Mouse (Mus musculus): ENCODE results near the gene Evi5l. TPM values are rescaled to one million over a fixed set of nuclear protein-coding genes. Genes with fewer than 3 reads are reported as not detected.

Evi5l gene
- polyA plus RNA-seq, 1 experiment from 2014 or later, result 117 TPM

DNA sequence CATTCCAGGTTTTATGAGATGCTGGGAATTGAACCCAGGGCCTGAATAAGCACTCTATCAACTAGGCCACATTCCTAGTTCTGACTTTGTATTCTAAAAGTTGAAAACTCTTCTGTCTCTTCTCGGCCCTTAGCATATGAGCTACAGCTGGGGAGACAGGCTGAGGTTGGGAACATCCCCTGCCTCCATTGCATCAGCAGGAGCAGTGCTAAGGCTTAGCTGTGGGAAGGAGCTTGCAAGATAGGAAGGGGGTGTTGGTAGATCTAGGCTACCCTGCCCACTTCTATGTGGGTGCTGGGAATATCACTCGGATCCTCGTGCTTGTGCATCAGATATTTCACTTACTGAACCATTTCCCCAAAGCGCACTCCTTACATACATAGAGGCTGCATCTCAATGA, 61.6 kb downstream of the Evi5l start:
- Histone ChIP-seq H3K27ac (ENCODE audit: low read length) (no peak overlapping the region), H3K9me3 (ENCODE audit: control insufficient read depth, low read length) (no peaks in the 10 kb centered on the region), H3K4me3 (replicated peaks; ENCODE audit: low read length) (no peak overlapping the region), H3K9ac (replicated peaks; ENCODE audit: low read depth, low read length) (no peak overlapping the region), H3K4me2 (ENCODE audit: low read length) (no peak overlapping the region), H3K27me3 (replicated peaks; ENCODE audit: control insufficient read depth, insufficient read depth, low read length) (0 out of 2 replicates have a peak, but pooled peaks cover 2% of the 10 kb centered on the region), H3K4me1 (replicated peaks; ENCODE audit: control insufficient read depth, insufficient read depth, low read length) (peaks cover 3% of the 10 kb centered on the region; the same call in 1 of the 2 replicates), H3K36me3 (ENCODE audit: control insufficient read depth, insufficient read depth) (no peaks in the 10 kb centered on the region)
- 93% methylated on average over 4 of the region's 4 CpGs for WGBS
- no peak for ATAC-seq

DNA sequence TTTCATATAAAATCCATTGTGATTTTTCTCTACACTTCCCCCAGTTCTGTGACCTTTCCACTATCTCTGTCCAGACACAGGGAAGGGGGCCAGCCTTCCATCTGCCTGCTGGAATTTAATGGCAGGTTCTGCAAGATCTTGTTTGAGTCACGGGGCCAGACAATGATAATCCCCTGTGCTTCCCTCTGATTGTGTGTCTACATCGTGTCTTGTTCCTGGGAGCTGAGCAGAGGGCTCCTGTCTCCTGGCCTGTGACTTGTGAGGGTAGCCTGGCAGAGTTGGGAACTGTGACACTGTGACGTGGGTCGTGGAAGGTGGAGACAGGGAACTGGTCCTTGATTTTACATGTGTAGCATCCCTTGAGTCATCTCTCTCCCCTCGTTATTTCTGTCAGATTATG, 63.4 kb downstream of the Evi5l start:
- 71% methylated on average over 5 of the region's 5 CpGs for WGBS
- Histone ChIP-seq H3K4me3 (replicated peaks; ENCODE audit: low read length) (no peak overlapping the region), H3K4me2 (ENCODE audit: low read length) (no peak overlapping the region)

DNA sequence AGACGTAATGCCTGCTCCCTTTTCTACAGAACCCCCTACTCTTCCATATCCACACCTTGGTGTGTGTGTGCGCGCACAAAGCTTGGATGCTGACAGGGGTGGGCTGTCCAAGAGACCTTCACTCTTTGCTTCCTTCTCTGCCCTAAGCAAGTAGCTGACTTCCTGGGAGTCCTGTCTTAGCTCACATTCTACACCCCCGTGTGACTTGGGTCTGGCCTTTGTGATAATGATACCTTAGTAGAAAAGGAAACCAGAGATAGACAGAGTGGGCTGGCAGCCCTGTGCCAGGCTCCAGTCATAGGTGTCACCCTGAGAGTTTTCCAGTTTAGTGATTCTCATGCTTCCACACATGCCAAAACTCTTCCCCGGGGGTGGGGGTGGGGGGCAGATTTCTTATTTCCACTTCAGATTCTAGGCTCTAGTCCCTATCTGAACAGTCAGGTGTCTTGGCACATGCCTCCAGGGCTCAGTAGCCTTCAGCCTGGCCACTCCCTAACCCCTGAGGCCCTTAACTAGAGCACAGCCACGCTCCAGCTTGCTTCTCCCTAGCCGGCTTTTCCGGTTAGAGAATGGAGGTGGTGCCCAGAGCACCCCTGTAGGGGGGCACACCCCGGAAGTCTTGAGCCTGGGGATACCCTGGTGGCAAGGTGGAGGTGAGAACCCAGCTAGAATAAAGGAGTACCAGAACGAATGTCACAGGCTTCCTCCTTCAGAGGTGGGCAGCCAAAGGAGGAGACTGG, 64.4 kb downstream of the Evi5l start:
- Histone ChIP-seq H3K36me3 (ENCODE audit: control insufficient read depth, insufficient read depth) (no peaks in the 10 kb centered on the region), H3K9ac (replicated peaks; ENCODE audit: low read depth, low read length) (no peak overlapping the region), H3K27ac (ENCODE audit: low read length) (no peak overlapping the region), H3K9me3 (ENCODE audit: control insufficient read depth, low read length) (no peaks in the 10 kb centered on the region), H3K27me3 (replicated peaks; ENCODE audit: control insufficient read depth, insufficient read depth, low read length) (no peaks in the 10 kb centered on the region), H3K4me3 (replicated peaks; ENCODE audit: low read length) (no peak overlapping the region), H3K4me2 (ENCODE audit: low read length) (no peak overlapping the region), H3K4me1 (replicated peaks; ENCODE audit: control insufficient read depth, insufficient read depth, low read length) (peaks cover 3% of the 10 kb centered on the region; the same call in 1 of the 2 replicates)
- ATAC-seq, result no peak
- 70% methylated on average over 10 of the region's 10 CpGs for WGBS

More for the DNA sequence above, 63.4 kb downstream of the Evi5l start:
- peaks cover 3% of the 10 kb centered on the region; the same call in 1 of the 2 replicates for H3K4me1 ChIP-seq (replicated peaks; ENCODE audit: control insufficient read depth, insufficient read depth, low read length)
- H3K27me3 ChIP-seq (replicated peaks; ENCODE audit: control insufficient read depth, insufficient read depth, low read length), result 0 out of 2 replicates have a peak, but pooled peaks cover 2% of the 10 kb centered on the region
- no peak overlapping the region for H3K9ac ChIP-seq (replicated peaks; ENCODE audit: low read depth, low read length)
- no peaks in the 10 kb centered on the region for H3K36me3 ChIP-seq (ENCODE audit: control insufficient read depth, insufficient read depth)
- H3K27ac ChIP-seq (ENCODE audit: low read length), result no peak overlapping the region
- no peaks in the 10 kb centered on the region for H3K9me3 ChIP-seq (ENCODE audit: control insufficient read depth, low read length)
- no peak for ATAC-seq

DNA sequence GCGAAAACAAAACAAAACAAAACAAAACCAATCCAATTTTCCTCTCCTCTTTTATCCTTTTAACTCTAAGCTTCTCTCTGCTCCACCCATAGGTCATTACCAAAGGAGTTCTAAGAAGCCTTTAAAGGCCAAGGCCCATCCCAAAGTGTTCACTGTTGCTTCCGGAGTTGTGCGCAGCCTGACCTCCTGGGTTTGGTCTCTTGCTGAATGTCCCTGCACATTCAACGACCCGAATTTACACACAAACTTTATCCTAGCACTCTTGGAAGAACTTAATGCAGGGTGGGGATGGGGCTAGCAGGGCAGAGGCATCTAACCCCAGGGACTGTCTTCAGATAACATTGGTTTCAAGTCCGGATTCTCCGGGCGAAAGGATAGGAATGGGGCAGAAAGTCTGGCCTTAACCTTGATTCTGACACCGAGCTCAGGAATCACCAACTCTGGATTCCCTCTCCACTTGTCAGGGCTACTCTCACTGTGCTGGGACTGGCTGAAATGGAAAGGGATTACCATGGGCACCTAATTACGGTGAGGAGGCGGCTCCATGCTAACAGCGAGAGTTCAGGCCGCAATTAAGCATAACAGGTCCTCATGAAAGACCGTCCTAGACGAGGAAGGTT, 71.6 kb downstream of the Evi5l start:
- Histone ChIP-seq H3K9me3 (ENCODE audit: control insufficient read depth, low read length) (no peaks in the 10 kb centered on the region), H3K36me3 (ENCODE audit: control insufficient read depth, insufficient read depth) (no peaks in the 10 kb centered on the region), H3K27ac (ENCODE audit: low read length) (peak overlapping the region; percentile 88), H3K4me2 (ENCODE audit: low read length) (peak overlapping the region; percentile 69), H3K27me3 (replicated peaks; ENCODE audit: control insufficient read depth, insufficient read depth, low read length) (no peaks in the 10 kb centered on the region), H3K4me1 (replicated peaks; ENCODE audit: control insufficient read depth, insufficient read depth, low read length) (peaks cover 26% of the 10 kb centered on the region), H3K9ac (replicated peaks; ENCODE audit: low read depth, low read length) (peak overlapping the region; percentile 68), H3K4me3 (replicated peaks; ENCODE audit: low read length) (peak overlapping the region; percentile 77)
- ATAC-seq, result peak; percentile 1; the same call in 1 of the 2 replicates
- WGBS, result 21% methylated on average over 15 of the region's 15 CpGs

DNA sequence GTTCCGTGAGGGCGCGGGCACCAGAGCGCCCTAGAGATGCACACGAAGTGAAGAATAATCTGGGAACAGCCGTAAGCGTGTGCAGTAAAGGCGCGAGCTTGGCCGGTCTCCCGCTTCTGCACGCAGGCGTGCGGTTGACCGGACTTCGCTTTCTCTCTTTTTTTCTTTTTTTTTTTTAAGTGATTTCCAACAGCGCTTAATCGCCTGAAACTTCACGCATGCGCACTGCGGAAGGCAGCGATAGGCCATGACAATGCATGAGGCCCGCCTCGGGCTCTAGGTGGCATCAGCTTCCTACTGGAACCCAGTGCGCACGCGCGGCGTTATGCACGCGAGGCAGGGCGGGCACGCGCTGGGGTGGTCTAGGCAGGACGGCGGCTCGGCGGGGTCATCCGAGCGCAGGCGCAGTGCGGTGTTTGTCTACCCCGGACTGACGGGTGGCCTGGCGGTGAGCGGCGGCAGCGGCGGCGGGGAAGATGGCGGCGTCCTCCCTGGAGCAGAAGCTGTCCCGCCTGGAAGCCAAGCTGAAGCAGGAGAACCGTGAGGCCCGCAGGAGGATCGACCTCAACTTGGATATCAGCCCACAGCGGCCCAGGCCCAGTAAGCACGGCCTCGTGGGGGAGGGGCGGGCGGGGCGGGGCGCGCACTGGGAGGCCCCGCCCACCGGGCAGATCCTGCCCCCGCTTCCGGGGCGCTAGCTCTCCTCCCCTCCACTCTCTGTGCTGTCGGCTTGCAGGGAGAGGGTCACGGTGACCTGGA, 72.2 kb downstream of the Evi5l start, which contains the start of the genes Map2k7 and Gm49320:
Gene Map2k7 (plus strand): TSS at position 307 of the 759 bp plus-strand sequence.
Gene Gm49320 (plus strand): TSS at position 432 of the 759 bp plus-strand sequence.
- no peaks in the 10 kb centered on the region for H3K9me3 ChIP-seq (ENCODE audit: control insufficient read depth, low read length)
- H3K4me1 ChIP-seq (replicated peaks; ENCODE audit: control insufficient read depth, insufficient read depth, low read length), result peaks cover 26% of the 10 kb centered on the region
- peaks cover 5% of the 10 kb centered on the region; the same call in 1 of the 2 replicates for H3K36me3 ChIP-seq (ENCODE audit: control insufficient read depth, insufficient read depth)
- under 1% methylated on average over 66 of the region's 71 CpGs for WGBS
- peak within 1 kb of the TSS; percentile 89 for H3K27ac ChIP-seq (ENCODE audit: low read length)
- peak within 1 kb of the TSS; percentile 69 for H3K4me2 ChIP-seq (ENCODE audit: low read length)
- peak; percentile 94 for ATAC-seq
- peak within 1 kb of the TSS; percentile 77 for H3K4me3 ChIP-seq (replicated peaks; ENCODE audit: low read length)
- H3K27me3 ChIP-seq (replicated peaks; ENCODE audit: control insufficient read depth, insufficient read depth, low read length), result no peaks in the 10 kb centered on the region
- peak within 1 kb of the TSS; percentile 85 for H3K9ac ChIP-seq (replicated peaks; ENCODE audit: low read depth, low read length)

DNA sequence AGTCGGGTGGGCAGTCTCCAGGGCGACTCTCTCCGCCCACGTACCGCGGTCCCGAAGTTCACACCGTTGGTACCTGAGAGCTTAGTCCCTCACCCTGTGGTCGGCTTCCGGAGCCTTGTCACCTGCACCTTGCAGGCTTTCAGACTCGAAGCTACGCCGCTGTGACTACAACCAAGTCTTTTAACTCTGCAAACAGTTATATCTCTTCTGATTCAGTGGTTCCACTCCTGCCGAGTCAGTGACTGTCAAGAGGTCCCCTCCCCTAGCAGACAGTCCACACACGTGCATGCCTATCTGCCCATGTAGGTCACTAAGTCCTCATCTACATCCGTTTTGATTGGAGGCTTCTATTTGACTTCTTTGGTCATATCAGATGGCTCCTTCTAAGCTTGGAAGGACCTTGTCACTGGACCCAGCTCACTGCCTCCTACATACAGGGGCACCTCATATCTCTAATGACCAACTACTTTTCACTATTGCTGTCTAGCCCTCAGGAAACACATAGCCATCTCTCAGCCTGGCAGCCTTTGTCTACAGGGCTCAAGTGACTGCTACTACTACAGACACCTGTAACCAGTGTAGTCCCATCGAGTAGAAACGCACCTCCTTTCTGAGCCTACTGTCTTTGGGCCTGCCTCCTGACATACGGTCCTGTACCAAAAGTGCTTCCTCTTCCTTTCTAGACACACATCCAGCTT, 73.0 kb downstream of the Evi5l start:
- H3K4me1 ChIP-seq (replicated peaks; ENCODE audit: control insufficient read depth, insufficient read depth, low read length), result peaks cover 26% of the 10 kb centered on the region
- H3K4me3 ChIP-seq (replicated peaks; ENCODE audit: low read length), result peak overlapping the region; percentile 77
- peak overlapping the region; percentile 67 for H3K4me2 ChIP-seq (ENCODE audit: low read length)
- H3K36me3 ChIP-seq (ENCODE audit: control insufficient read depth, insufficient read depth), result peaks cover 12% of the 10 kb centered on the region; the same call in 1 of the 2 replicates
- no peaks in the 10 kb centered on the region for H3K27me3 ChIP-seq (replicated peaks; ENCODE audit: control insufficient read depth, insufficient read depth, low read length)
- H3K27ac ChIP-seq (ENCODE audit: low read length), result peak overlapping the region; percentile 89
- ATAC-seq, result no peak
- H3K9me3 ChIP-seq (ENCODE audit: control insufficient read depth, low read length), result no peaks in the 10 kb centered on the region
- 14% methylated on average over 19 of the region's 19 CpGs for WGBS
- H3K9ac ChIP-seq (replicated peaks; ENCODE audit: low read depth, low read length), result peak overlapping the region; percentile 85

DNA sequence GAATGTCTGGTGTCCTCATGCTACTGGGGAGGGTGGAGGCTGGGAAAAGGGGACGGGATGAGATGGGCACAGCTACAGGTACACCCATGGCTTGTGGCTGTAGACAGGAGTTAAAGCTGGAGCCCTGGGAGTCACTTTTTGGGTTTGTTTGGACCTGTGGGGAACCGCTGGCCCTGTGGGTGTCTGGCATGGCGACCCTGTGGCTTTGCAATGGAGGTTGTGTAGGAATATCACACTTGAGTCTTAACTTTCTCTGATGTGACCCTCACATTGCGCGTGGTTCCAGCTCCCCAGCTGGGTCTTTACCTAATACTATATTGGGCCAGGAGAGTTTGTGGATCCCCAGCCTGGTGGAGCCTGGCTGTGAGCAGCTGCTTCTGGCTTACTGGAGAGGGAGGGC, 78.7 kb downstream of the Evi5l start:
- Histone ChIP-seq H3K4me2 (ENCODE audit: low read length) (no peak overlapping the region), H3K9me3 (ENCODE audit: control insufficient read depth, low read length) (no peaks in the 10 kb centered on the region), H3K36me3 (ENCODE audit: control insufficient read depth, insufficient read depth) (peaks cover 42% of the 10 kb centered on the region), H3K27ac (ENCODE audit: low read length) (no peak overlapping the region), H3K27me3 (replicated peaks; ENCODE audit: control insufficient read depth, insufficient read depth, low read length) (no peaks in the 10 kb centered on the region), H3K9ac (replicated peaks; ENCODE audit: low read depth, low read length) (no peak overlapping the region), H3K4me3 (replicated peaks; ENCODE audit: low read length) (no peak overlapping the region), H3K4me1 (replicated peaks; ENCODE audit: control insufficient read depth, insufficient read depth, low read length) (peaks cover 13% of the 10 kb centered on the region)
- 95% methylated on average over 5 of the region's 5 CpGs for WGBS
- ATAC-seq, result no peak

DNA sequence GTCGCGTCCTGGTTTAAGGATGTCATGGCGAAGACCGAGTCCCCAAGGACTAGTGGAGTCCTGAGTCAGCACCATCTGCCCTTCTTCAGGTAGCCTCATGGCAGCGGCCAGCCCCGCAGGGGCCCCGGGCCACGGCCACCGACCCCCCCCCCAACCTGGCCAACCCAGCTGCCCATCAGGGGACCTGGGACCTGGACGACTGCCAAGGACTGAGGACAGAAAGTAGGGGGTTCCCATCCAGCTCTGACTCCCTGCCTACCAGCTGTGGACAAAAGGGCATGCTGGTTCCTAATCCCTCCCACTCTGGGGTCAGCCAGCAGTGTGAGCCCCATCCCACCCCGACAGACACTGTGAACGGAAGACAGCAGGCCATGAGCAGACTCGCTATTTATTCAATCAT, 79.4 kb downstream of the Evi5l start:
- Histone ChIP-seq H3K9me3 (ENCODE audit: control insufficient read depth, low read length) (no peaks in the 10 kb centered on the region), H3K27ac (ENCODE audit: low read length) (no peak overlapping the region), H3K27me3 (replicated peaks; ENCODE audit: control insufficient read depth, insufficient read depth, low read length) (no peaks in the 10 kb centered on the region), H3K4me2 (ENCODE audit: low read length) (no peak overlapping the region), H3K9ac (replicated peaks; ENCODE audit: low read depth, low read length) (no peak overlapping the region), H3K4me1 (replicated peaks; ENCODE audit: control insufficient read depth, insufficient read depth, low read length) (peaks cover 7% of the 10 kb centered on the region), H3K4me3 (replicated peaks; ENCODE audit: low read length) (no peak overlapping the region), H3K36me3 (ENCODE audit: control insufficient read depth, insufficient read depth) (peaks cover 42% of the 10 kb centered on the region)
- 78% methylated on average over 13 of the region's 13 CpGs for WGBS
- ATAC-seq, result no peak
